Mouse (Mus musculus) kidney, postnatal 36 days (tissue): ENCODE measurements around the gene Cpsf7.

ENCODE experiments used
- DNase-seq, 2 experiments: peaks; one replicate each; pipeline ENCODE4 v3.0.0; 2021 to 2022; ENCODE audit warnings: mixed read lengths in 2 of 2

Gene Cpsf7

DNA sequence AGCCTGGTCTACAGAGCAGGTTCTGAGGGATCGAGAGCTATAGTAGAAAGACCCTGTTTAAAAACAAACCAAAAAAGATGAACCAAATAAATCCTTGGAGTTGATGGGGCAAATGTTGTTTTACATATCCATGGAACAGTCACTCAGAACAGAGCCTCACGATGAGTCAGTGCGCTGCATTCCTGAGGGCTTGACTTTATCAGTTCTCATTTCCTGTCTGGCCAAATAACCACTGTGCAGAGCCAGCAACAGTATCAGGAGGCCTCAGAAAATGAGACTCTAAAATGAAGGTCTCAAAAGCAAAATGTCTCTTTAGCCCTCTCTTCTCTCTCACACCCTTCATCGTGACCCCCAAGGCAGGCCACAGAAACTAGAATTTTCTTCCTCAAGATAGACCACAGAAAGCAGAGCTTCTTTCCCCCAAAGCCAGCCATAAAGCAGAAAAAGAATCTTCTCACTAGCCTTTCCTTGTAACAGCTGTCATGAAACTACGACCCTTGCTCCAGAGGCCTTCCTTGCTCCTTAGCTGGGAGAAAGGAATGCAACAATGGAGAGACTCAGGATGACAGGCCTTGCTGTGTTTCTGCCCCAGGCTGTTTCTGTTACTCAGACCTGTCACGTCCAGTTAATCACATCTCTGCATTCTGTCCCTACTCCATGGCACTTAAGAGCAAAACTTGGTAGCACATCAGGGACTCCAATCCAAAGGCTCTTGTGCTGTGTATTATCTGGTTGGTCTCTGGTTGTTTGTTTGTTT, 36.7 kb downstream of the Cpsf7 start:
- DNase-seq: peak in 1 of 2 experiments; percentile 12

DNA sequence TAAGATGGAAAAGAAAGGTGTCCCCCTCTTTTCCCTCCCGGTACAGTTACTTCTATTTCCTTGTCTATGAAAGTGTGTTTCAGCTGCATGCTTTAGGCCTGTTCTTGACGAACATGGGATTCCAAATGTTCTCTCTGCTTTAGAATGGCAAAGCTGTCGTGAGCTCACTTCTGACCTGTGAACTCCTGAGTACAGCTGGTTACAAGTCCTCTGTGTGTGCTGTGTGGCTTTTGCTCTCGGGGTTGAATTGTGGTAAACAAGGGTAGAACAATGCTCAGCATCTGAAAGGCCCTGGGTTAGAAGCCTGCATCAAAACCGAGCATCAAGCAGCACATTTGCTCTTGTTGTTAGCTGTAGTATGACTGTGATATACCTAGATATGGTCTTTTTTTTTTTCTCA, 37.3 kb downstream of the Cpsf7 start:
- no peak for DNase-seq

DNA sequence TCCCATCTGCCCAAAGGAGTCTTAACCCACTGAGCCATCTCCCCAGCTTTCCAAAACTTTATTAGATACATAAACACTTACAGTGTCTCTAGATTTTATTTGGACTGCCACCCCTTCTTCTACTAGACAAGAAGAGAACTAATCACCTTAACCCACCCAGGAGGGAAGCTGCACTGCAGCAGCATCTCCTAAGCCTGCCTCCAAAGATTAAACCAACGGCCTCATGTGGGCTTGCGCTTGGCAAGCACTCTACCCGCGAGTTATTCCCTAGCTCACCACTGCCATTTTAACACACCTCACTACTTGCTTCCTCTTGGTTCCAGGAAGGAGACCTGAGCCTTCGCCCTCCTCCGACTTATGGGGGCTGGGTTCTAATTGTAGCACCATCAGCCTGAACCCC, 39.2 kb downstream of the Cpsf7 start:
- no peak for DNase-seq

DNA sequence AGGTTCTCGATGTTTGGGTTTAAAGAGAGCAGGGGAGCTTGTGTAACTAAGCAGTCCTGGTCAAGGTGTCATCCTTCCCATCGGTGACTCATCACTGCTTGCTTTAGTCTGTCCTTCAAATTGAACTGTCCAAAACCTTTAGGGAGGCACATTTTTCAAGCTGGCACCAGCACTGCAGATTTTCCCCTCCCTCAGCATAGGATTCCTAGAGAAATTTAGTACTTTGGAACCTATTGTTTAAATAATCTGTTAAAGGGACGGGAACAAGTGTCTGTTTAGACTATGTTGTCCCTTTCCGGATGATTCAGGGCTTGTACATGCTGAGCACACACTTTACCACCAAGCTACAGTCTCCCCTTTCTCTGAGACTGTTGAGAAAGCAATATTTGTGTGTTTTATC, 40.2 kb downstream of the Cpsf7 start:
- DNase-seq: no peak

DNA sequence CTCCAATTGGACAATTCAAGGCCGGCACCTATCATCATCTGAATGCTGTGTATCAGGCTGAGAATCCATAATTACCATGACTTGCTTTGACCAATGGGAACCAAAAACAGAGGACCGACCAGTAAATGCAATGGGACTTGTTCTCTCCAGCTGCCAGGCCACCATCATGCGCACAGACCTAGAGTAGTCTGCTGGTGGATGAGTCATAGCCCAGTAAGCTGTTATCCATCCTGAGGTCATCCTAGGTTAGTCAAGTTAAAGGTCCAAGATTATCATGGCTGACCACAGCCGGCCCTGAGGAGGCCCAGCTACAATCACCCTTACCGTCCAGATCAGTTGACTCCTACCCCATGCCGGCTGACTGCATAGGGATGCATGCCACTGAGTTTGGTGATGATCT, 44.6 kb downstream of the Cpsf7 start:
- DNase-seq: no peak

DNA sequence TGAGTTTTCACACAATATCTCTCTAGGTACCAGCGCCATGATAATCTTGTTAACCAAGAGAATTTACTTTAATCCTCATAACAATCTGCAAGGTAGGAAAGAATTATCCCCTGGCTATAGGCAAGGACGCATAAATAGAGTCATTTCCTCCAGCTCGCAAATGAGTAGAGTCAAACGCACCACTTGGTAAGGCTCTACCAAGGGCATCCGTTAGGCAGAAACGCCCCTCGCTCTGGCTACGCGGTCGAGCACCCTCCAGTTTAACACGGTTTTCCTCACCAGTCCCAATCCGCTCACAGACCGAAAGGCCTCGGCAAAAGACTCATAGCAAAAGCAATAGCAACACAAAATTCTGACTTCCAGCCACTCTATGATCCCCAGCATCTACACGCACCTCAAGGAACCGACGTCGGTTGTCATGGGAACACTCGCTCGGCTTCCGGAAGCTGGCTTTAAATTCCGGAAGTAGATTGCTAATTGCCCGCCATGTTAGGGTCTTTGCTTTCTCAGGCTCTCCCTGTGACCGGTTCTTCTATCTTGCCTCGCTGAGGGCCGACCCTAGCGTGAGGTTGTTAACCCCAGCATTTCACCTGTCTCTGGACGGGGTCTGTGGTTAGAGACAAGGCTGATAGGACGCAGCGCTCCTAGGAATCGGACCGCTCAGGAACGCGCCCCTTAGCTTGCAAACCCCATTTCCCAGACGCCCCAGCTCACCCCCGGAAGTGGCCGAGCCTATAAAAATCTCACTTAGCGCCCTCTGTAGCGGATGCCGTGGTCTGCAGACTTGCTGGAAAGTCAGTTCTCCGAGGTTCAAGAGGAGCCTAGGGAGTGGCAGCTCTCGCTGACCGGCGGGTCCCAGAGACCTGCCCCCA, 51.9 kb downstream of the Cpsf7 start, which contains the start of the genes Cyb561a3 and Tmem138:
Cyb561a3 (plus strand) TSS at position 483 of the 872 bp plus-strand sequence.
Tmem138 (minus strand) TSS at position 673 of the 872 bp plus-strand sequence.
- peak; percentile 94 to 95 for DNase-seq

DNA sequence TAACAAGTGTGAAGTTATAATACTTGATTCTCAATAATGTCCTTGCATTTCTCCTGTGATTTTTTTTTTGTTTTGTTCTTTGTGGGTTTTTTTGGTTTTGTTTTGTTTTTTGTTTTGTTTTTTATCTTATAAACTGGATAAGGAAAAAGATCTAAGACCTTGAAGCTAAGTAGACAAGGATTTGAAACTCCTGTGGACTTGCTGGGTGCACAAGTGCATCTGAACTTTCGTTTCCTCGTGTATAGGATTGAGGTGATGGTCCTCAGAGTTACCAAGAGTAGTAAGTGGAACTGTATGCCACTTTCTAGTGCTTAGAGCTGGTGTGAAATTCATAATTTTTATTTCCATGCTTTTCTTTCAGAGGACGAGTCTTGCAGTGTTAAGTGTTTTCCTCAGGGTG, 55.0 kb downstream of the Cpsf7 start:
- no peak for DNase-seq

DNA sequence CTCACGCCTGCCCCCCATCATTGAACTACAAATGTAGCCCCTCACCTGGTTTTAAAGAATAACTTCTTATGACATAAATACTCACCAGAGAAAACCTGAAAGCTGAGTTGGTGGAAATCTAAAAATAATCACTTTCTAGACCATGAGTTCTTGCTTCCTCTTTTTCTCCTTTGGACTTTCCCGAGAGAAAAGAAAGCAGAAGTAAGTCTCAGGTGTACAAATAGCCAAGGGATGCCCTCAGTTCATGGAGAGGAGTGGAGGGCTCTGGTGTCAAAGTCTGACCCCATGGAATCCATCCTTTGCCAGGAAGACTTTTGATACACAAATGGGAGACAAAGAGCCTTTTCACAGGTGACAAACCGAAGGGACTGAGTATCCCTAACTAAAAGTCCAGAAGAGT, 55.7 kb downstream of the Cpsf7 start:
- no peak for DNase-seq

DNA sequence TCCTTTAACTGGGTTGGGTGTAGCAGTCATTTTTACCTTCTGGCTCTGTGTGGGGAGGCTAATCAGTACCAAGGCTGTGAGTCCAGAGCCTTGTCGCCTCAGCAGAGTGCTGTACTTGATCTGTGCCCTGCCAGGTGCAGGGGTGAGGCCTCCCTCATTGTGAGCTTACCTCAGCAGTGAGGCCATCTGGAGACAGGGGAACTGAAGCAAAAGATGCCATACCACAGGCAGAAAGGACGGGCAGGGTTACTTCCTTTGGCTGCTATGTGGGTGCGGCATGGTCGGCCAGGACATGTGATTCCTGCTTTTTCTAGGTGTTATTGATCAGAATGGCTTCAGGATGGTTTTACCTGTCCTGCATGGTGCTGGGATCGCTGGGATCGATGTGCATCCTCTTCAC, 56.9 kb downstream of the Cpsf7 start:
- DNase-seq: no peak

DNA sequence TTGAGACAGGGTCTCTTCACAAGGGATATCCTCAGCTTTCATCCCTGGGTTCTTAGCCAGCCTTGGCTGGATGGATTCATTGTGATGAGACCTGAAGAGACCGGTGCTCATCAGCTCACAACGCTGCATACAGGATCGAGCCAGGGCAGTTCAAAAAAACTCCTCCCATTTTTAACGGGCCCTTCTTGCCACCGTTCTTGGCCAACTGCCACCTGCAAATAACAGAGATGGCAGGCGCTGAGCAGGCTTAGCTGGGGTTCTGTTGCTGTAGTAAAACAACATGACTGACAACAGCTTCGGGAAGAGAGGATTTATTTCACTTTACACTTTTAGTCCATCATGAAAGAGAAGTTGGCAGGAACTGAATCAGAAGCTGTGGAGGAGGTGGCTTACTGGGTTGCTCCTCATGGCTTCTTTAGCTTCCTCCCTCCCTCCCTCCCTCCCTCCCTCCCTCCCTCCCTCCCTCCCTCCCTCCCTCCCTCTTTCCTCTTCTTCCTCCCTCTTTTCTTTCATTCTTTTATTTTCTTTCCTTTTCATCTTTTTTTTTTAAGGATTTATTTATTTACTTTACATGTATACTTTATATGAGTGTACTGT, 58.6 kb downstream of the Cpsf7 start:
- DNase-seq: no peak

DNA sequence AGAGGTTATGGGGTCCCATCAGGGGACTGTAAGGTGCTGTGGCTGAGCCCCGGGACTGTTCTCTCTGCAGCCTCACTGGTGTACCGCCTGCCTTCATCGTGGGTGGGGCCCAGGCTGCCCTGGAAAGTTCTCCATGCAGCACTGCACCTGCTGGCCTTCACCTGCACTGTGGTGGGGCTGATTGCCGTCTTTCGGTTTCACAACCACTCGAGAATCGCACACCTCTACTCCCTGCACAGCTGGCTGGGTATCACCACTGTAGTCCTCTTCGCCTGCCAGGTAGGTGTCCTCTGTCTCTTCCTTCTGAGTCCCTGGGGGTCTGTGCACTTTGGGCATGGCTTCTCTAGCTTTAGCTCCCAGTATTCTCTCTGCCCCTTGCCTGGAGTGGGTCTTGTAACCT, 60.0 kb downstream of the Cpsf7 start:
- no peak for DNase-seq

DNA sequence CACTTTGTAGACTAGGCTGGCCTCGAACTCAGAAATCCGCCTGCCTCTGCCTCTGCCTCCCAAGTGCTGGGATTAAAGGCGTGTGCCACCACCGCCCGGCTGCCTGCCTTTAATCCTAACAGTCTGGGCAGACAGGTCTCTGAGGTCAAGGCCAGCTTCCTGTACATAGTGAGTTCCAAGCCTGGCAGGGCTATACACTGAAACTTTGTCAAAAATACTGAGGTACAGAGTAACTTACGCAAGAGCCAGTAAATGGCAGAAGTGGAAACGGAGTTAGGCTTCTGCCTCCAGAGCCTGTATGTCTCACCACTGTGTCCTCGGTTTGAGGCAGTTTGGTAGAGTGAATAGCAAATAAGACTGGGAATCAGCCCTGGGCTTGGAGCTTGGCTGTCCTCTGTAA, 62.2 kb downstream of the Cpsf7 start:
- DNase-seq: no peak

DNA sequence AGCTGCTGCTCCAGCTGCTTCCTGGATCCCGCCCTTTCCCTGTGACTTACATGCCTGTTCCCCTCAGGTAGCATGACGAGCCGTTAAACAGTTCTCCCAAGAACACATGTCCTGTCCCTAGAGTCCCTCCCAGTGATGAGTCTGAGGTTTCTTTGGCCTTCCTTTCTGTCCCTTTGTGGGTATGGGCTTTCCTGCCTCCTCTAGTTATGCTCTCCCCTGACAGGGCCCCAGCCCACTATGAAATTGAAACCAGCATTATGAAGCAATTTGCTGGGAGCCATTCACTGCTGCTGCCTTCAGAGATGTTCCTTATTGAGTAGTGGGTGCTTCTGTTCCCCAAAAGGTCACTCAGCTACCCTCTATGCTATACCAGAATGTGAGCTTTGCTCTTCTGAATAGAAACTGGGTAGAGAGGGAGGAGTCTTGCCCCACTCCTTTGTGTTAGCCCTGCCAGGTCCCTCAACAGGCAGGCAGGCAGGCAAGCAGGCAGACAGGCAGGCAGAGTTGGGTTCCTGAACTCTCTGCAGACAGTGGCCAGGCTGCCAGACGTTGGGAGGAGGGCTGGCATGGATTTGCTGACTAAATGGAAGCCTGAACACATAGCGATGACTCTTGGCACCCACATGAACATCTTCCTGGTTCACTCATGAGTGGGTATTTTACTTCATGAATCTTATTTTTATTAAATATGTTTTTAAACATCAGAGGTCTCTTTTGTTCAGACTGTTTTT, 64.2 kb downstream of the Cpsf7 start:
- no peak for DNase-seq

DNA sequence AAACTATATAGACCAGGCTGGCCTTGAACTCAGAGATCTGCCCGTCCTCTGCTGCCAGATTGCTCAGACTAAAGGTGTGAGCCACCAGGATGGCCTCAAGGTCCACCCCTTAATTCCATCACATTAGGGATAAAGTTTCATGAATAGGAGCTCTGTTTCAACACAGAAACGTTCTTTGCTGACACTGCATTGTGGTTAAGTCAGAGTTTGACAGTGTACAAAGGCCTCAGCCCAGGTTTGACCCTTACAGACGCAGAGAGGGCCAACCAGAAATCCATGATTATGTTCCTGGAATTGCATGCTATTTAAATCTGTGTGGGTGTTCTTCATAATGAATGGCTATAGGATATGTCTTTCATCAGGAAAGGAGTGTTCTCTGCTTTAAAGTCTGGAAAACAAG, 65.2 kb downstream of the Cpsf7 start:
- no peak for DNase-seq

DNA sequence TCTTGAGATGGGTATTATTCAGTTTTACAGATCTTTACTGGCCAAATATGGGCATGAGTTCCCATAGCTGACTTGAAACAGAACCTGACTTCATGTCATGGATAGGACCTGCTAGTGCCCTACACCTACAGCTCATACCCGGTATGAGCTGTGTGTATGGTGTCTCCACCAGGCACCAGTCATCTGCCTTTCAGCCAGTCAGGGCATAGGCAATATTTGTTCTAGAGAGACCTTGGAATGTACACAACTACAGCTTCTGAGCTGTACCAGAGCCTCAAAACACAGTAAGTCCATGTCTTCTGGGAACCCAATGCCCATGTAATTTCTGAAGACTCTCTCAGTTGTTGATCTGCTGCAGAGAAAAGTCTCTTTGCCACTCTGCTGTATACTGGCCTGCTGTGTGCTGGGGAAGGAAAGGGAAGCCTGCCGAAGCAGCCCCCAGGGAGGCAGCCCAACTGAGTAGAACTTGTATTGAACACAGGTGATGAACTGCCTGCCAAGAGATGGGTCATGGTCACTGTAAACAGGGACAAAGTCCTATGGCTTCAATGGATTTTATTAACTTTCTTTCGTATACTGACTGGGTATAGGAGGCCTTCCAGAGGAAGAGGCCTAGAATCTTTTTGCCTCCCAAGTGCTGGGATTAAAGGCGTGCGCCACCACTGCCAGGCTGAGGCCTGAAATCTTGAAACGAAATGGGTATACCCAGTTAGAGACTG, 66.8 kb downstream of the Cpsf7 start:
- no peak for DNase-seq
